Mouse (Mus musculus): ENCODE measurements around the gene Ckap2. TPM values are rescaled to one million over a fixed set of nuclear protein-coding genes. Genes with fewer than 3 reads are reported as not detected.
"Not testable (repeated sequence)": the region's sequence is repeated elsewhere in the genome, so short reads cannot be mapped to it uniquely, and the experiment has no call there.

Gene Ckap2
- polyA plus RNA-seq, 1 experiment = not detected

GRCm38 (mm10) chr8:22166080-22166603, 19.5 kb downstream of the Ckap2 start, which contains the start of gene Nek3:
Gene Nek3 (minus strand): TSS chr8:22166435.
- no peak within 1 kb of the TSS for H3K27ac ChIP-seq (replicated peaks; ENCODE audit: low read depth, low read length)
- H3K4me3 ChIP-seq (ENCODE audit: insufficient read depth, low read depth, low read length) = peak within 1 kb of the TSS; percentile 64

GRCm38 (mm10) chr8:22165251-22166079, 20.2 kb downstream of the Ckap2 start:
- Histone ChIP-seq H3K27ac (replicated peaks; ENCODE audit: low read depth, low read length) (no peak overlapping the region), H3K4me3 (ENCODE audit: insufficient read depth, low read depth, low read length) (peak overlapping the region; percentile 64), H3K4me1 (ENCODE audit: control insufficient read depth, insufficient read depth, insufficient read length, low read length) (no peaks in the 10 kb centered on the region)

More at GRCm38 (mm10) chr8:22166080-22166603, 19.5 kb downstream of the Ckap2 start, which contains the start of gene Nek3:
- no peaks in the 10 kb centered on the region for H3K4me1 ChIP-seq (ENCODE audit: control insufficient read depth, insufficient read depth, insufficient read length, low read length)

- Histone ChIP-seq H3K27ac (replicated peaks; ENCODE audit: low read depth, low read length) (no peak overlapping the region), H3K4me1 (ENCODE audit: control insufficient read depth, insufficient read depth, insufficient read length, low read length) (no peaks in the 10 kb centered on the region), H3K4me3 (ENCODE audit: insufficient read depth, low read depth, low read length) (no peak overlapping the region)
Measured at GRCm38 (mm10) chr8:22164431-22164830, 21.2 kb downstream of the Ckap2 start.

GRCm38 (mm10) chr8:22162206-22162605, 23.4 kb downstream of the Ckap2 start:
- no peak overlapping the region for H3K27ac ChIP-seq (replicated peaks; ENCODE audit: low read depth, low read length)
- H3K4me1 ChIP-seq (ENCODE audit: control insufficient read depth, insufficient read depth, insufficient read length, low read length) = no peaks in the 10 kb centered on the region
- H3K4me3 ChIP-seq (ENCODE audit: insufficient read depth, low read depth, low read length) = no peak overlapping the region

- no peak overlapping the region for H3K27ac ChIP-seq (replicated peaks; ENCODE audit: low read depth, low read length)
- H3K4me1 ChIP-seq (ENCODE audit: control insufficient read depth, insufficient read depth, insufficient read length, low read length) = no peaks in the 10 kb centered on the region
Measured at GRCm38 (mm10) chr8:22150345-22150663, 35.3 kb downstream of the Ckap2 start.

GRCm38 (mm10) chr8:22149643-22150344, 35.8 kb downstream of the Ckap2 start:
- Histone ChIP-seq H3K4me3 (ENCODE audit: insufficient read depth, low read depth, low read length) (no peak overlapping the region), H3K4me1 (ENCODE audit: control insufficient read depth, insufficient read depth, insufficient read length, low read length) (no peaks in the 10 kb centered on the region), H3K27ac (replicated peaks; ENCODE audit: low read depth, low read length) (no peak overlapping the region)

More at GRCm38 (mm10) chr8:22150345-22150663, 35.3 kb downstream of the Ckap2 start:
- no peak overlapping the region for H3K4me3 ChIP-seq (ENCODE audit: insufficient read depth, low read depth, low read length)

GRCm38 (mm10) chr8:22148367-22148740, 37.3 kb downstream of the Ckap2 start:
- H3K4me1 ChIP-seq (ENCODE audit: control insufficient read depth, insufficient read depth, insufficient read length, low read length) = no peaks in the 10 kb centered on the region
- H3K27ac ChIP-seq (replicated peaks; ENCODE audit: low read depth, low read length) = no peak overlapping the region
- no peak overlapping the region for H3K4me3 ChIP-seq (ENCODE audit: insufficient read depth, low read depth, low read length)

- Histone ChIP-seq H3K4me3 (ENCODE audit: insufficient read depth, low read depth, low read length) (no peak overlapping the region), H3K27ac (replicated peaks; ENCODE audit: low read depth, low read length) (no peak overlapping the region), H3K4me1 (ENCODE audit: control insufficient read depth, insufficient read depth, insufficient read length, low read length) (no peaks in the 10 kb centered on the region)
Measured at GRCm38 (mm10) chr8:22147706-22148366, 37.8 kb downstream of the Ckap2 start.

GRCm38 (mm10) chr8:22145831-22146230, 39.8 kb downstream of the Ckap2 start:
- Histone ChIP-seq H3K27ac (replicated peaks; ENCODE audit: low read depth, low read length) (no peak overlapping the region), H3K4me1 (ENCODE audit: control insufficient read depth, insufficient read depth, insufficient read length, low read length) (no peaks in the 10 kb centered on the region), H3K4me3 (ENCODE audit: insufficient read depth, low read depth, low read length) (no peak overlapping the region)

- Histone ChIP-seq H3K4me1 (ENCODE audit: control insufficient read depth, insufficient read depth, insufficient read length, low read length) (no peaks in the 10 kb centered on the region), H3K27ac (replicated peaks; ENCODE audit: low read depth, low read length) (no peak overlapping the region), H3K4me3 (ENCODE audit: insufficient read depth, low read depth, low read length) (no peak overlapping the region)
Measured at GRCm38 (mm10) chr8:22143764-22144491, 41.7 kb downstream of the Ckap2 start.

GRCm38 (mm10) chr8:22142592-22142991, 43.0 kb downstream of the Ckap2 start:
- no peak overlapping the region for H3K27ac ChIP-seq (replicated peaks; ENCODE audit: low read depth, low read length)
- no peaks in the 10 kb centered on the region for H3K4me1 ChIP-seq (ENCODE audit: control insufficient read depth, insufficient read depth, insufficient read length, low read length)
- no peak overlapping the region for H3K4me3 ChIP-seq (ENCODE audit: insufficient read depth, low read depth, low read length)

- Histone ChIP-seq H3K4me1 (ENCODE audit: control insufficient read depth, insufficient read depth, insufficient read length, low read length) (no peaks in the 10 kb centered on the region), H3K27ac (replicated peaks; ENCODE audit: low read depth, low read length) (no peak overlapping the region), H3K4me3 (ENCODE audit: insufficient read depth, low read depth, low read length) (no peak overlapping the region)
Measured at GRCm38 (mm10) chr8:22141836-22142385, 43.7 kb downstream of the Ckap2 start.

GRCm38 (mm10) chr8:22136462-22136861, 49.2 kb downstream of the Ckap2 start:
- not testable (repeated sequence) for H3K4me3 ChIP-seq (ENCODE audit: insufficient read depth, low read depth, low read length); H3K4me1 ChIP-seq (ENCODE audit: control insufficient read depth, insufficient read depth, insufficient read length, low read length); H3K27ac ChIP-seq (replicated peaks; ENCODE audit: low read depth, low read length)

GRCm38 (mm10) chr8:22134750-22135135, 50.9 kb downstream of the Ckap2 start:
- Histone ChIP-seq H3K4me1 (ENCODE audit: control insufficient read depth, insufficient read depth, insufficient read length, low read length) (no peaks in the 10 kb centered on the region), H3K27ac (replicated peaks; ENCODE audit: low read depth, low read length) (no peak overlapping the region), H3K4me3 (ENCODE audit: insufficient read depth, low read depth, low read length) (no peak overlapping the region)
